Mouse (Mus musculus) midbrain, embryonic 14.5 days (tissue): ENCODE results near the gene Nt5c2. TPM values are rescaled to one million over a fixed set of nuclear protein-coding genes. Genes with fewer than 3 reads are reported as not detected.

ENCODE experiments used
- ATAC-seq: fragments of 200-750 bp; cut with Nextera tagmentation; 2 replicates; pipeline ENCODE4 v1.8.0; 2017; ENCODE audit warnings: moderate number of reproducible peaks, moderate library complexity; ENCODE audit not compliant: low FRiP score, low TSS enrichment
- DNase-seq: peaks from one replicate; pipeline ENCODE4 v3.0.0-alpha.2; 2015
- H3K27ac ChIP-seq: fragments of 300-500 bp; sonication (generic); replicated peaks from 2 replicates; pipeline ENCODE4 v1.5.1; 2014; ENCODE audit warnings: mild to moderate bottlenecking, low read depth, low read length, moderate library complexity
- H3K27me3 ChIP-seq: fragments of 300-500 bp; sonication (generic); 2 replicates; pipeline ENCODE4 v1.6.1; 2014; ENCODE audit warnings: low read length, control low read depth, mixed read lengths; ENCODE audit not compliant: control insufficient read depth, insufficient read depth
- H3K36me3 ChIP-seq: fragments of 300-500 bp; sonication (generic); 2 replicates; pipeline ENCODE4 v1.6.1; 2014; ENCODE audit warnings: low read length, control low read depth; ENCODE audit not compliant: control insufficient read depth, insufficient read depth
- H3K4me1 ChIP-seq: fragments of 300-500 bp; sonication (generic); 2 replicates; pipeline ENCODE4 v1.6.1; 2014; ENCODE audit warnings: mild to moderate bottlenecking, antibody characterized with exemption, low read length, control low read depth; ENCODE audit not compliant: control insufficient read depth, insufficient read depth
- H3K4me2 ChIP-seq: fragments of 300-500 bp; sonication (generic); 2 replicates; pipeline ENCODE4 v1.6.1; 2014; ENCODE audit warnings: mild to moderate bottlenecking, low read length, moderate library complexity
- H3K4me3 ChIP-seq: fragments of 300-500 bp; sonication (generic); replicated peaks from 2 replicates; pipeline ENCODE4 v1.5.1; 2014; ENCODE audit warnings: low read depth, low read length
- H3K9ac ChIP-seq: fragments of 300-500 bp; sonication (generic); replicated peaks from 2 replicates; pipeline ENCODE4 v1.6.1; 2014; ENCODE audit warnings: mild to moderate bottlenecking, low read length, moderate library complexity
- H3K9me3 ChIP-seq: fragments of 300-500 bp; sonication (generic); 2 replicates; pipeline ENCODE4 v1.6.1; 2016; ENCODE audit warnings: low read length, control low read depth, mixed read lengths; ENCODE audit not compliant: control insufficient read depth
- WGBS: fragments of 180-500 bp; shearing (Covaris S2); extraction: QIAGEN DNeasy Blood & Tissue Kit; methylation state at CpG from one replicate; pipeline ENCODE4 v1.1.7; 2014; 5-methylcytosine and 5-hydroxymethylcytosine counted together
- polyA plus RNA-seq: library from polyadenylated mRNA; unstranded; fragments of >200 nt; fragmentation: Nextera tagmentation; extraction: Ambion mirVana; gene quantifications from 2 replicates; pipeline ENCODE4 v1.2.1, GENCODE M21; 2014

Nt5c2 gene
- polyA plus RNA-seq, 1 experiment from 2014 or later: 89.9 TPM

DNA sequence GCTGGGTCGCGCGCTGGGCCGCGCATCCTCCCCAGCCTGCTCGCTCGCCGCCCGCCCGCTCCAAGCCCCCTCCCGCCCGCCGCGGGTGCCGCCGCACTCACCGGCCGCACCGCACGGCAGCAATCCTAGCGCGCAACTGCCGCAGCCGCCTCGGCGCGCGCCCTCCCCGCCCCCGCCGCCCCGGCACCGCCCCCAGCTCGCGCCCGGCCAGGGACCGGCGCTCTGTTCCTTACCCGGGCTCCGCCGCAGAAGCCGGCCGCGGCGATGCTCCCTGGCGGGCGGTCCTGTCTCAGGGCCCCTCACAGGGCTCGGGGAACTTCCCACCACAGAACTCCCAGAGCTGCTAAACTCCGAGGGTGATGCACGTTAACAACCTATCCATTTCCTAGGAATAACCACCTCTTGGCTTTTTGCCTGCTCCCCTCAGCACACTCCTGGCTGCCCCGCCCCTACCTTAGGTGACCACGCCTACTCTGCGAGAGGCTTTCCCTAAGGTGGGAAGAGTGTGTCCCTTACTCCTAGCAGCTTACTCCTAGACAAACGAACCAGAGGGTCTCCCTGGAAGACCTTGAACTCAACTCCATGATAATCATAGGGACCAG lies 52.7 kb downstream of the Nt5c2 start:
- peak; percentile 93 for ATAC-seq

DNA sequence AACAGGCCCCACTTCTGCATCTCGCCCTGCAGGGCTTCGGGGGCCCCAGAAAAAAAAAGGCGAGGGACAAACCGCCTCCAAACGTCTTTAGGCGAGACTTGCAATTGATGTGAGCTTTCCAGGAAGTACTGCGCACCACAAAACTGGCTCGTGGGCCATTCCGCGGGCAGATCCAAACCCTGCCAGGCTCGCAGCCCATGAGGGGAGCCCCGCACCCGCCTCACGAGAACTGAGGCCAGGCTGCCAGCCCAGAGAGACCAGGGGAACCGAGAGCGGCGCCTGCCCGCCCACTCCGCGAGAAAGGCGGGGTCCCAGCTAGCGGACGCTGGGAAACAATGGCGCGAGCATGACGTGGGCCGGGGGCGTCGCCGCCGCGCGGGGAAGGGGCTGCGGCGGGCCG lies 53.3 kb downstream of the Nt5c2 start:
- H3K4me2 ChIP-seq: peak overlapping the region; percentile 61
- DNase-seq (peak; percentile 94), ATAC-seq (peak; percentile 91)
- H3K9me3 ChIP-seq: no peaks in the 10 kb centered on the region
- H3K4me3 ChIP-seq: peak overlapping the region; percentile 67
- H3K27ac ChIP-seq: peak overlapping the region; percentile 99
- peak overlapping the region; percentile 92 for H3K9ac ChIP-seq
- peaks cover 14% of the 10 kb centered on the region for H3K4me1 ChIP-seq
- WGBS: under 1% methylated on average over 32 of the region's 36 CpGs
- no peaks in the 10 kb centered on the region for H3K27me3 ChIP-seq
- no peaks in the 10 kb centered on the region for H3K36me3 ChIP-seq

More for the DNA sequence above, 52.7 kb downstream of the Nt5c2 start:
- H3K27me3 ChIP-seq: no peaks in the 10 kb centered on the region
- H3K4me3 ChIP-seq: peak overlapping the region; percentile 67
- peak overlapping the region; percentile 92 for H3K9ac ChIP-seq
- peak; percentile 93 for DNase-seq
- no peaks in the 10 kb centered on the region for H3K9me3 ChIP-seq
- under 1% methylated on average over 51 of the region's 54 CpGs for WGBS
- peaks cover 14% of the 10 kb centered on the region for H3K4me1 ChIP-seq
- H3K27ac ChIP-seq: peak overlapping the region; percentile 99
- H3K4me2 ChIP-seq: peak overlapping the region; percentile 61
- H3K36me3 ChIP-seq: no peaks in the 10 kb centered on the region

DNA sequence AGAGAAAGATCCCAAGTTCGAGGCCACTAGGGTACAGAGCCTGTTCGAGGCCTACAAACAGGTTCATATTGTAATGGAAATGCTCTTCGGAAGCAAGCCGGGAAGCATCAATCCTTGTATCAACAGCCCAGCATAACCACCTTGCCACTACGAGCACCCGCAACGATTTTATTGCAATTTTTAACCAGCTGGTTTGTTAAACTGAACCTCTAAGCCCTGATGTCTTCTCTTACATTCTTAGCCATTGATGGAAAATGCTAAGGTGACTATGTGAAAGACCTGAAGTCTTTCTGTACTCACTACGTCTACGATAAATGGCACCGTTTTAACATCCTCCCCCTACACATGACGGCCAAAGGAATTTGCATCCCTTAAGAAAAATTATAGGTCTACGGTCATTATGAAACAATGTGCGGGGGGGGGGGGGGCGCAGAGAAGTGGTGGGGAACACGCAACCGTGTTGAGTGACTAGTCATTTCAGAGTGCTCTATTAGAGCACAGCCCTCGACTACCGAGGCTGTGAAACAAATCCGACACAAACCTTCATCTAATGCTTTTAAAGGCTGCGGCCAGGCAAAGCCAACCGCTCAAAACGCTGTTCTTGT lies 53.8 kb downstream of the Nt5c2 start:
- Histone ChIP-seq H3K9ac (peak overlapping the region; percentile 92), H3K4me2 (peak overlapping the region; percentile 61), H3K9me3 (no peaks in the 10 kb centered on the region), H3K4me3 (peak overlapping the region; percentile 67), H3K27ac (peak overlapping the region; percentile 99), H3K27me3 (no peaks in the 10 kb centered on the region), H3K36me3 (no peaks in the 10 kb centered on the region), H3K4me1 (peaks cover 14% of the 10 kb centered on the region)
- ATAC-seq (no peak), DNase-seq (peak; percentile 42)
- WGBS: 2% methylated on average over 22 of the region's 22 CpGs

DNA sequence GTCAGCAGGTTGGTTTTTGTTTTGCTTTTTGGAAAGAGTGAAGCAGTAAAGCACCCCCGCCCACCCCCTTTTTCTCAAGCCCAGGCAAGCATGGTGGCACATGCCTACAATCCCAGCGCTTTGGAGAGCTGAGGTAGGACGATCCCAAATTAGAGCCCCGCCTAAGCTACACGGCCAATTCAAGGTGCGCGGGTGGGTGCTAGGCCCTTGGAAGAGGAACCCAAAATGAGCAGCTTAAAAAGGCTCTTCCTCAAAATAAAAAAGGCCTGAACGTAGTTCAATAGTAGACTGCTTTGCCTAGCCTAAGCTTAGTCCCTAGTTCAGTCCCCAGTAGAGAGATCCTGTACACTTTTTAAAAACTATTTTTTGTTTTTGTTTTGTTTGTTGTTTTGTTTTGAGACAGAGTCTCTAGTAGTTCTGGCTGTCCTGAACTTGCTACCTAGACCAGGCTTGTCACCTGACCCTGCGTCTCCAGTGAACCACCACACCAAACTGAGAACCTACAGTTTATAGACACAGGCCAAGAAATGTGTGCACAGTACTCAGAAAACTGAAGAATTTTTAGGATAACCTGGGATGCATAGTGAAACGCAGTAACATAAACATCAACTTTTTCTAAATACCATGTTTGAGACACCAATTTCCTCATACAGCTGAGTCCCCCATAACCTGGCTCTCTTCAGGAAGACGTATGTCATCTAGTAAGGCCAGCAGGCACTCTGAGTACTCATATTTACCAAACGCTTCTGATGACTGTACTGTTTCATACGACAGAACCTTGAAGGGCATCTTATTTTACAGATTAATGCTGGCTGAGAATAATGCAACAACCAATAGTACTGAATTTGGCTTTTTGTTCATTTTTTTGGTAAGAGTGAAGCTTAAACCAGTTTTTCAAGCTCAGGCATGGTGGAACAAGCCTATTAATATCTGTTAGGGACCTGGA lies 54.6 kb downstream of the Nt5c2 start:
- no peaks in the 10 kb centered on the region for H3K36me3 ChIP-seq
- DNase-seq (no peak), ATAC-seq (no peak)
- H3K9me3 ChIP-seq: no peaks in the 10 kb centered on the region
- peaks cover 14% of the 10 kb centered on the region for H3K4me1 ChIP-seq
- H3K9ac ChIP-seq: peak overlapping the region; percentile 92
- WGBS: 80% methylated on average over 13 of the region's 13 CpGs
- H3K4me3 ChIP-seq: peak overlapping the region; percentile 67
- peak overlapping the region; percentile 61 for H3K4me2 ChIP-seq
- peak overlapping the region; percentile 99 for H3K27ac ChIP-seq
- H3K27me3 ChIP-seq: no peaks in the 10 kb centered on the region

DNA sequence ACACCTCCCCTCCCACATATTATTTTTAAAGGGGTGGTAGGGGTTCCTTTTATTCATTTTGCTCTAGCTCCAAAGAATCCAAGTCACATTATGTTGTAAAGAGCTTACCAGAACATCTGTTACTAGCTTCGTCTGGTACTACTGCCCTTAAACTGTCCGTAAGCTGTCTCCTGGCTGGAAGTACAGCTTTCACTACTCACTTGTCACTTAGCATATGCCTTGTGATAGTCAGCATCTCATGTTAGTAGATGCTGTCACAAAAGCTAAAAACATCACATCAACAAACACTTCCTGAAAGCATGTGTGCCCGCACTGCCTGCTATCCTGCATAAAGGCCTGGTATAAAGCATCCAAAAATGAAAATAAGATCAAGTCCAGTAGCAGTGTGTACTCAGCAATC lies 55.4 kb downstream of the Nt5c2 start:
- H3K4me2 ChIP-seq: no peak overlapping the region

DNA sequence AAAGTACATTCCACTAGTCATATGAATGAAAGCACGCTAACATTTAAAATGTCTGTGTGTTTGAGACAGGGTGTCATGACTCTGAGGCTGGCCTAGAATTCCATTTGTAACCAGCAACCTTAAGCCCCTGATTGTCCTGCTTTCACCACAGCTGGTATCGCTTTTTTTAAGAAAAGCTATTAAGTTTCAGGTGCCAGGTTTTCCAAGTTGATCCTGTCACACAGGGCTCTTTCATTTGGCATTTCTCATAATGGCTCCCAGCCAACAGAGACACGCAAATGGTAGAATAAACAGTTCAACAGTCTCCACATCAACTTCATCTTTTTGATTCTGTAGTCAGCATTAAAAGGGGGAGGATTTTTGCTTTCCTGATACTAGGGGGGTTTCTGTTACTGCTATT lies 56.4 kb downstream of the Nt5c2 start:
- Histone ChIP-seq H3K27ac (no peak overlapping the region), H3K4me2 (no peak overlapping the region), H3K4me1 (peaks cover 14% of the 10 kb centered on the region), H3K9me3 (no peaks in the 10 kb centered on the region), H3K4me3 (no peak overlapping the region), H3K27me3 (no peaks in the 10 kb centered on the region), H3K36me3 (no peaks in the 10 kb centered on the region), H3K9ac (no peak overlapping the region)
- ATAC-seq (no peak), DNase-seq (no peak)
- whole genome bisulfite sequencing: 75% methylated on average over 3 of the region's 3 CpGs

More for the DNA sequence above, 55.4 kb downstream of the Nt5c2 start:
- Histone ChIP-seq H3K9me3 (no peaks in the 10 kb centered on the region), H3K4me1 (peaks cover 14% of the 10 kb centered on the region), H3K4me3 (no peak overlapping the region), H3K27ac (no peak overlapping the region), H3K9ac (no peak overlapping the region), H3K36me3 (no peaks in the 10 kb centered on the region), H3K27me3 (no peaks in the 10 kb centered on the region)
- DNase-seq: no peak
- no peak for ATAC-seq
- 79% methylated on average over 3 of the region's 3 CpGs for WGBS

DNA sequence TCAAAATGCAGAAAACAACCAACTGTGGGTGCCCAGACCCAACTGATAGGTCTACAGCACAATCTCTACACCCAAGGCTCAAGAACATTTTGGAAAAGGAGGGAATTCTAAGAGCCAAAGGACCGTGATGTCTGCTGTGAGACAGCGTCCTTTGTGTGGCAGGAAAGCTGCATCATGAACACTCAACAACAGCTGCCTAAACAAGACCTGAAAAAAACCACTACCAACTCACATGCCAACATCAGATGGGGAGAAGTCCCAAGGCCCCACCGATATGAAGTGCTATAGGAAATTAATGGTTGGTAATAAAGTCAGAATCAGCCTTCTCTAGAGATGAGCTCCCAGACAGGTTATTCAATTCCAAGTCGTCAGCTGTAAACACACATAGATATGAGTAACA lies 57.0 kb downstream of the Nt5c2 start:
- Histone ChIP-seq H3K4me2 (no peak overlapping the region), H3K9ac (no peak overlapping the region), H3K9me3 (no peaks in the 10 kb centered on the region), H3K27ac (no peak overlapping the region), H3K27me3 (no peaks in the 10 kb centered on the region), H3K36me3 (no peaks in the 10 kb centered on the region), H3K4me1 (peaks cover 14% of the 10 kb centered on the region), H3K4me3 (no peak overlapping the region)
- DNase-seq (no peak), ATAC-seq (no peak)
- WGBS: 86% methylated on average over 4 of the region's 4 CpGs

DNA sequence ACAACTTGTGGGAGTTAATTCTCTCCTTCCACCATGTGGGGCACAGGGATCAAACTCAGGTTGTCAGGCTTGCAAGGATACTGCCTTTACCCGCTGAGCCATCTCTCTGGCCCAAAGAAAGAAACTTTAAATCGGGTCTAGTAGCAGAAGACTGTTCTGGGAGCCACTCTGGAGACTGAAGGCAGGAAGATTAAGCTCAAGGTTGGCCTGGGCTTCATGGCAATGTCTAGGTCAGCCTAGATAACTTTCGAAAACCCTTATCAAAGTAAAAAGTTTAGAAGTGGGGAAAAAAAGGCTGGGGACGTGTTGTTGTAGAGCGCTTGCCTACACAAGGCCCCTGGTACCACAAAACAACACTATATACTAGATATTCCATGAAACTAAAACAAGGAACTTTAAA lies 58.0 kb downstream of the Nt5c2 start:
- Histone ChIP-seq H3K4me1 (peaks cover 14% of the 10 kb centered on the region), H3K27me3 (no peaks in the 10 kb centered on the region), H3K9me3 (no peaks in the 10 kb centered on the region), H3K4me3 (no peak overlapping the region), H3K27ac (no peak overlapping the region), H3K4me2 (no peak overlapping the region), H3K9ac (no peak overlapping the region), H3K36me3 (no peaks in the 10 kb centered on the region)
- DNase-seq: no peak
- 93% methylated on average over 5 of the region's 5 CpGs for WGBS
- no peak for ATAC-seq
